Mouse (Mus musculus) adrenal gland, adult 8-10 months (tissue): ENCODE data around the gene Clec18a. TPM values are rescaled to one million over a fixed set of nuclear protein-coding genes. Genes with fewer than 3 reads are reported as not detected.
"Not testable (repeated sequence)": the region's sequence is repeated elsewhere in the genome, so short reads cannot be mapped to it uniquely, and the experiment has no call there.

Experiments used
- DNase-seq: peaks from one replicate; pipeline ENCODE4 v3.0.0; 2022
- total RNA-seq, 4 experiments: library from RNA; stranded (reverse); gene quantifications; 2 replicates each; pipeline ENCODE4 v1.2.4; 2022

Clec18a gene
- not detected for total RNA-seq

DNA sequence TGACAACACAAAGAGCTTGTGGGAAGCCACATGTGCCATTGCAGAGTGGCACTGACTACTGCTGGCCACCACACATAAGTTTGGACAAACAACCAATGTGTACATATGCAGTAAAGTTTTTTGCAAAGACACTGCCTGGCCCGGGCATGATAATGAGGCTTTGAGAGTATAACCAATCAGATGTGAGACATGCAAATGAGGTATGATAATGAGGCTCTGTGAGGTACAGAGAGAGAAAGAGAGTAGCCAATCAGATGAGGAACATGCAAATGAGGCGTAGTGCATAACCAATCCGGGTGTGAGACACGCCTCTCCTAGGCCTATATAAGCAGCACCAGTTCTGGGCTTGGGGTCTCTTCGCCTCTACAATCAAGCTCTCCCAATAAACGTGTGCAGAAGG is at the start of gene Clec18a:
TSS of gene Clec18a (minus strand) at position 101 of the 400 bp plus-strand sequence.
- not testable (repeated sequence) for DNase-seq

DNA sequence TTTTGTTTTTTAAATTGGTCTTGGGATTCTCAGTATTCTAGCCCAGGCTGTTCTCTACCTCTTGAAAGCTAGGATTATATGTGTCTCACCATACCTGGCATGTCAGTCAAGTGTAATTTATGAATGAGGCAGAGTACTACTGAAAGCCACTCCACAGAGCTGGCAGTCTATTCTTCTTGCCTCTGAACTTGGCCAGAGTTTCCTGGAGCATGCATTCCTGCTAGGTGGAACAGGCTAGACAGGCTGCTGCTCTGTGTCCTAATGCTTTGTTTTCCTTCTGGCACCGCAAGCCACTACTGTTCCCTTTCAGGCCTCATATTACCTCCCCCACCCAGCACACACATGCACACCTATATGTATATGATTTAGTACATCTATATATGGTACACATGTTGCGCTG is 38.5 kb upstream of the Clec18a start:
- DNase-seq: no peak

DNA sequence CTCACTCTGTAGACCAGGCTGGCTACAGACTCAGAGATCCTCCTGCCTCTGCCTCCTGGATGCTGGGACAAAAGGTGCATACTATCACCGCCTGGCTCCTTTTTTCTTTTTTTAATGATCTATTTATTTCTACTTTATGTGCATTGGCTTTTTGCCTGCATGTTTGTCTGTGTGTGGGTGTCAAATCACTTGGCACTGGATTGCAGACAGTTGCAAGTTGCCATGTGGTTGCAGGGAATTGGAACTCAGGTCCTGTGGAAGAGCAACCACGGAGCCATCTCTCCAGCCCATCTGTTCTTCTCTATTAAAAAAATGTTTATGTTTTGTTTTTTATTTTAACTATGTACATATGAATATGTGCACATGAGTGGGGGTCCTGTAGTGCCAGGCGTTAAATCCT is 27.3 kb upstream of the Clec18a start:
- DNase-seq: no peak

DNA sequence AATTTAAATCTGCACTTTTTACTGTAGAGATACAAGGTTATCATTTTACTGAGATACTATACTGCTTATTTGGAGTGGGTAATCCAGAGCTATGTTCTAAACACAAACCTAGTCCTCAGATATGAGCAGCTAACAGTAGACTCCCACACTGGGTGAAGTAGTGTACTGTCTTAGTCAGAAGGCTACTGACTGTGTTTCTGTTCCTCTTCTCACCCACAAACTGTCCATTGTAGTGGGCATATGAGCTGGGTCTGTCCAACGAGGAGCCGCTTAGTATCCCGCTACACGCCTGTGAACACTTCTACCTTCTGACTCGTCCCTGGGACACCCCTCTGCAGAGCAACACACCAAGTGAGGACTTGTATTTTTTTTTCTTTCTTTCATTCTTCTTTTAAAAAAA is 22.7 kb upstream of the Clec18a start:
- DNase-seq: no peak

DNA sequence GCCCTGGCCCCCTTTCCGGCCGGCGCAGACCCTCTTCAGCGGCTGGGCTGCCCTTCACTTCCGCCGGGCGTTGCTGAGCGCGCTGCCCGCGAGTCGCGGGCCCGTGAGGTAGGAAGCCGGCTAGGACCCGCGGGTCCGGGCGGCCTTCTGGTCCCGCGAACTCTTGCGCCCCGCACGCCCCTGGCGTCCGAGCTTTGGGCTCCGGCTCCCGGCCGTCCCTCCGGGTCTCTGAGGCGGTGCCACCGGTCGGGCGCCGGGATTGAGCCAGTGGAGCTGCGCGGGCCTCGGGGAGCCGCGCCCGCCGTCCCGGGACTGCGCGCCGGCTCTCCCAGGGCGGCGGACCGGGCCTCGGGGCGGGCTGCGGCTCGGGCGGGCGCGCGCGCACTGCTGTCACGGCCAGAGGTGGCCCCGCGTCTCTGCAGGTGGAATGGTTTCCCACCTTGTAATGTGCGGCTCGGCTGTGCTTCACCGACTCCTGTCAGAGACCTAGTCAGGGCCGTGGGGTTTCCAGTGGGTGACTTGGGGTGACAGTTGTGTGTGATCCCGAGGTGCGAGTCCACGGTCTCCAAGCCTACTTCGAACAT is 2.6 kb upstream of the Clec18a start:
- DNase-seq: not testable (repeated sequence)

GRCm38 (mm10) chr8:111093865-111094718 is 1.9 kb upstream of the Clec18a start, which contains the start of gene Pdpr:
Gene Pdpr (plus strand): TSS chr8:111094630.
- DNase-seq: peak; percentile 91

DNA sequence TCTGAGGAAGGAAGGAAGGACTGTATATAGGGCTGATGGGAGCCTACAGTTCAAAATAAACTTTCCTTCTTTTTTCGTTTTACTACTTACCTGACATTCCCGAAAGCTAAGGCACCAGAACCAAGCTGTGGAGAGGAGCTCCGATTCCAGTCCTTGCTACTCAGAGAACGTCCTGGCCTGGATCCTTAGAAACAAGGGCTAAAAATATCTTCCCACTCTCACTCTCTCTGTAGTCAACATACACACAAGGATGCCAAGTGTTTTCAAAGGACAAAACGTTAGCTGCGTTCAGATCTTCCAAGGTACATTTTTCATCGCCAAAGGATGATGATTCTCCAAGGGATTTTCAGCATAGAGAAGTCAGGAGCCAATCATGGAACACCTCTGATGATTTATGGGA is 520 bp downstream of the Clec18a start:
- no peak for DNase-seq

DNA sequence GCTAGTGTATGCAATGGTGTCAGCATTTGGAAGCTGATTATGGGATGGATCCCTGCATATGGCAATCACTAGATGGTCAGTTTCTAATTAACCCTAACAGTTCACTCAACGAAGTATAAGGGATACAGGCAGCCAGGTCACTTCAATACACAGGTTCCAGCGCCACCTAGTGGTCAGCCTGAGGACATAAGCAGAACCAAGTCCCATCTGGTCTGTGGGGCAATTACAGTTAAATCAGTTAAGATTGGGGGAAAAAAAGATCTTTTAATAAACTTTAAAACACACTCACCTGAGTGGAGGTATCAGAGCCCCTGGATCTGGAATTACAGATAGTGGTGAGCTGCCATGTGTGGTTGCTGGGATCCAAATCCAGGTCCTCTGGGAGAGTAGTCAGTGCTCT is 2.1 kb downstream of the Clec18a start:
- DNase-seq: peak; percentile 19

DNA sequence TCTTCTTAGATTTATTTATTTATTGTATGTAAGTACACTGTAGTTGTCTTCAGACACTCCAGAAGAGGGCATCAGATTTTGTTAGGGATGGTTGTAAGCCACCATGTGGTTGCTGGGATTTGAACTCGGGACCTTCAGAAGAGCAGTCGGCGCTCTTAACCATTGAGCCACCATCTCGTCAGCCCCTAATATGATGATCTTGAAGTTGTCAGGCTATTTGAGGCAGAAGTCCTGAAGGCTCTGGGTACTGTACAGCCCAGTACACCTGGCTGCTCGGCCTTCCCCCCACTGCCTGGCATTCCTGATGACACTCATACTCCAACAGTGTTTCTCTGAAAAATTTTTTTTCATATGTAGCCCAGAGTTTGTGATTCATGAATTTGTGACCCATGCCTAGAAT is 8.3 kb downstream of the Clec18a start:
- DNase-seq: not testable (repeated sequence)

DNA sequence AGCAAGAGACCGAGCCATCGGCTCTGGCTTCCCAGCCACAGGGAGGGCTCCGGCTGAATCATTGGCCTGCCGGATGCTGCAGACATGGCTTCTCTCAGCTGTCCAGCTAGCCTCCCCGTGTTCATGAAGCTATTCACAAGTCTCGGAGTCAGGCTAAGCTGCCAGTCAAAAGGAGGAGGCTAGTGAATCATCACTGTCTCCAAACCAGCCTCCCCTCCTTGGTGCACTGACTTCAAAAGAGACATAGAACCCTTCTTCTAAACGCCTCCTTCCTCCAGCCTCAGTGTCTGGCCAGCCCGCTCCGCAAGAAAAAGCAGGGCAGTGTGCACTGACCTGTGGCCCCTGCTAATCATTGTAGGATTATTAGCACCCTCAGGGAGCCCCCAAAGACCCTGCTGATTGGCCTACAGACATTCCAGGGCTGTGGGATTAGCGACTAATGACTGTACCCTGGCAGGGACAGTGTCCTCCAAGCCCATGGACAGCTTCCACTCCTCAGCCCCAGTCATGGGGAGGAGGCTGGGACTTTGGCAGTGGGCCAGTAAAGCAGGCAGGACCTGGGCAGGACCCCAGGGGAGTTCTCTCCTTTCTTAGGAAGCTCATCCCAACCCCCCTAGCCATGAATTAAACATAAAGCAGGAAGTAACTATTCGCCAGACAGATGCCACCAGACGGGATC is 10.5 kb downstream of the Clec18a start:
- DNase-seq: no peak

- no peak for DNase-seq
Observed at GRCm38 (mm10) chr8:111079861-111080271, 12.4 kb downstream of the Clec18a start.

GRCm38 (mm10) chr8:111079461-111079860 is 12.8 kb downstream of the Clec18a start:
- DNase-seq: no peak

DNA sequence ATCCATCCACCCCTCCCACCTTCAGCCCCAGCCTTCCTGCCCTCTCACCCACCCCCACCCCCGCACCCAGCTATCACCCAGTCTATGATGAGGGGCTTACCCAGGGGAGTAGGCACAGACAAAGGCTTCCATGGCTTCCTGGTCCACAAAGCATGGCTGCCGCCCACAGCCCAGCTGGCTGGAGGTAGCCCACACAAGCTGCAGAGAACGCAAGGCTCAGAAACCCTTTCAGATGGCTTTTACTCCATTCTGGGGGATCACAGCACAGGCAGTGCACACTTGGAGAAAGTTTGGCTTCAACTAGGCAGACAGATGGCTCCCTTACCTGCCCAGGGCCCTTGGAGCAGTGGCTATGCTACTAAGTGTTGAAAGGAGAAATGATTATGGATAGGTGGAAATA is 16.3 kb downstream of the Clec18a start:
- no peak for DNase-seq

DNA sequence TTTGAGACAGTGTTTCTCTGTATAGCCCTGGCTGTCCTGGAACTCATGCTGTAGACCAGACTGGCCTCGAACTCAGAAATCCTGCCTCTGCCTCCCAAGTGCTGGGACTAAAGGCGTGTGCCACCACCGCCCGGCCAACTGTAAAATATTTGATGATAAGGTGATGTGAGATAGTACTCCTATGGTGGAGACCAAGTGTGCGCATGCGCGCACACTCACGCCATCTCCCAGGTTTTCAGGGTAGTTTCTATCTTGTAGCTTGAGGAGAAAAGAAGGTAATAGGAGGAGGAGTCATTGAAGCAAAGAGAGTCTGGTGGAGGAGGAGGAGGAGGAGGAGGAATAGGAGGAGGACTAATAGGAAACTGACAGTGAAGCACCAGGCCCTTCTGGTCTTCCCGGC is 23.6 kb downstream of the Clec18a start:
- not testable (repeated sequence) for DNase-seq

DNA sequence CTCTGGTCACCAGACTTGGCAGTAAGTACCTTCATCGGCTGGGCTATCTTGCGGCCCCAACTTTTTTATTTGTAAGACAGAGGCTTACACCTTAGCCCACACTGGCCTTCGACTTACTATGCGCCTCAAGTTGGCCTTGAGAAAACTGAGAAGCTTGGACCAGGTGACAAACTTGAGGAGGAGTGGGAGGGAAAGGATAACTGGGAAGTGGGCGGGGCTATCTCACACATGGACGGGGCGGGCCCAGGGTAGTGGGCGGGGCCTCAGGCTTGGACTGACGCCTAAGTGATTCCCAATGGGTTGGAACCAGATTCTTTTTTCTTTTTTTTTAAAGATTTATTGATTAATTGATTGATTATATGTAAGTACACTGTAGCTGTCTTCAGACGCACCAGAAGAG is 24.8 kb downstream of the Clec18a start:
- DNase-seq: no peak

GRCm38 (mm10) chr8:111066308-111066707 is 25.9 kb downstream of the Clec18a start:
- no peak for DNase-seq

- no peak for DNase-seq
Observed at GRCm38 (mm10) chr8:111062893-111063292, 29.3 kb downstream of the Clec18a start.

- peak; percentile 77 for DNase-seq
Observed at GRCm38 (mm10) chr8:111062072-111062757, 30.0 kb downstream of the Clec18a start.

DNA sequence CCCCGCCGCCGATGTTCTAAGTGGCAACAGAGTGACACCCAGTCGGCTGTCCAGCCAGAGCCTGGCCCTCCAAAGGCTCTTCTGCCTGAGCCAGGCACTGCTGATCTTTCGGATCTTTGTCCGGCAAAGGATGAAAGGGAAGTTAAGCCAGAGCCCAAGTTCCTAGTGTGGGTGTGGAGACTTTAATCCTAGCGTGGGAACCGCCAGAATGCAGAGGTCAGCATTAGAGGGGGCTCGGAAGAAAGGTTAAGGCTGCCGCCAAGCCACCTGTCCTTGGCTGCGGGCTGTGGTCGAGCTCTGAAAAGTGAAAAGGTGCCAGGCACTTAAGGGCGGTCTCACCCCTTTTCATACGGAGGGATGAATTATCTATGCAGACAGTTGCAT is 30.5 kb downstream of the Clec18a start:
- no peak for DNase-seq

GRCm38 (mm10) chr8:111058946-111059572 is 33.2 kb downstream of the Clec18a start:
- DNase-seq: no peak

DNA sequence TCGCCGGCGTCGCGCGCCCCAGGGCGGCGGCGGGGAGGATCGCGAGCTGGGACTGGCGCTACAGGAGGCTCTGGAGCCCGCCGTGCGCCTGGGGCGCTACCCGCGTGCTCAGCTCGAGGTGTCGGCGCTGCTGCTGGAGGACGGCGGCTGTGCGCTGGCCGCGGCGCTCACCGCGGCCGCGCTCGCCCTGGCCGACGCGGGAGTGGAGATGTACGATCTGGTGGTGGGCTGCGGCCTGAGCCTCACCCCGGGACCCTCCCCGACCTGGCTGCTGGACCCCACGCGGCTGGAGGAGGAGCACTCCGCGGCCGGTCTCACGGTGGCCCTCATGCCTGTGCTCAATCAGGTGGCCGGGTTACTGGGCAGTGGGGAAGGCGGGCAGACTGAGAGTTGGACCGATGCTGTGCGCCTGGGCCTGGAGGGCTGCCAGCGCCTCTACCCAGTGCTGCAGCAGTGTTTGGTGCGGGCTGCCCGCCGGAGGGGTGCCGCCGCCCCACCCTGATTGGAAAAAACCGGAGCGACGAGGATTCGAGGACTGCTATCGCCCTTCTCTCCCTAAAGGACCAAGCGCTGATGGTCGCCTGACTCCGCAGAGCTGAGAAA is 35.4 kb downstream of the Clec18a start:
- DNase-seq: peak; percentile 49

GRCm38 (mm10) chr8:111056158-111056663 is 36.0 kb downstream of the Clec18a start, which contains the start of gene Exosc6:
Gene Exosc6 (plus strand): TSS chr8:111056339.
- DNase-seq: peak; percentile 88
